Mouse (Mus musculus) cortical plate, adult 2 months (tissue): ENCODE results near the gene Stat1. TPM values are rescaled to one million over a fixed set of nuclear protein-coding genes. Genes with fewer than 3 reads are reported as not detected.

Experiments used
- H3K27ac ChIP-seq: fragments of 200-500 bp; 2 replicates; pipeline ENCODE4 v1.5.1; 2012; ENCODE audit warnings: low read length, control low read depth, inconsistent platforms; ENCODE audit not compliant: insufficient read depth
- H3K4me1 ChIP-seq: fragments of 200-500 bp; 2 replicates; pipeline ENCODE4 v1.6.1; 2011; ENCODE audit warnings: low read length; ENCODE audit not compliant: control insufficient read depth, insufficient read depth
- H3K4me3 ChIP-seq: fragments of 200-500 bp; 2 replicates; pipeline ENCODE4 v1.5.1; 2011; ENCODE audit warnings: mild to moderate bottlenecking, low read length, control low read depth; ENCODE audit not compliant: insufficient read depth
- CTCF ChIP-seq: fragments of 200-500 bp; IDR thresholded peaks from 2 replicates; pipeline ENCODE4 v1.5.1; 2011; ENCODE audit warnings: mild to moderate bottlenecking, control low read depth, low read length; ENCODE audit not compliant: insufficient read depth; ENCODE audit errors: extremely low read depth
- POLR2A ChIP-seq: fragments of 200-500 bp; IDR thresholded peaks from 2 replicates; pipeline ENCODE4 v1.6.1; 2011; ENCODE audit warnings: mild to moderate bottlenecking, low read length, control low read depth; ENCODE audit not compliant: insufficient read depth; ENCODE audit errors: extremely low read depth
- polyA plus RNA-seq: library from polyadenylated mRNA; depleted of rRNA; stranded (reverse); fragments of >200 nt; gene quantifications from 2 replicates; pipeline ENCODE4 v1.2.3, GENCODE M21; 2012; rRNA removed

Gene Stat1
- polyA plus RNA-seq, 1 experiment, result 18.1 TPM

GRCm38 (mm10) chr1:52175321-52175720 lies 56.1 kb downstream of the Stat1 start:
- no peak for TF ChIP-seq CTCF
- no peak for TF ChIP-seq POLR2A
- Histone ChIP-seq H3K4me3 (no peak overlapping the region), H3K27ac (no peak overlapping the region), H3K4me1 (peaks cover 3% of the 10 kb centered on the region; the same call in 1 of the 2 replicates)

DNA sequence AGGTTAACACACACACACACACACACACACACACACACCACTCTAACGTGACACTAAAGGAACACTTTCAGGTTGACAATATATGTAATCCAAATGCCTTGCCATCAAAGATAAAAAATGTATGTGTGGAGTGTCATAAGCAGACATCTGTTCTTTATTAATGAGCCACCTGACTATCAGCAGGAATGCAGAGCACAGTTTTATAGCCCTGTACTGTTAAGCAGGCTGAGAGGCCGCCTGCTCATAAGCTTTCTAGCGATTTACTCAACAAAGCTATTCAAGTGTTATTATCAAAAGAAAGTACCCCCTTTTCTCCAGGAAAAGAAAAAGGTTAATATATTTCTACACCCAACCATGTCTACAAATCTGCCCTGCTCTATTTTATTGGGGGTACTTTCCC lies 56.7 kb downstream of the Stat1 start:
- Histone ChIP-seq H3K4me3 (no peak overlapping the region), H3K4me1 (peaks cover 3% of the 10 kb centered on the region; the same call in 1 of the 2 replicates), H3K27ac (no peak overlapping the region)
- no peak for TF ChIP-seq POLR2A
- no peak for TF ChIP-seq CTCF

DNA sequence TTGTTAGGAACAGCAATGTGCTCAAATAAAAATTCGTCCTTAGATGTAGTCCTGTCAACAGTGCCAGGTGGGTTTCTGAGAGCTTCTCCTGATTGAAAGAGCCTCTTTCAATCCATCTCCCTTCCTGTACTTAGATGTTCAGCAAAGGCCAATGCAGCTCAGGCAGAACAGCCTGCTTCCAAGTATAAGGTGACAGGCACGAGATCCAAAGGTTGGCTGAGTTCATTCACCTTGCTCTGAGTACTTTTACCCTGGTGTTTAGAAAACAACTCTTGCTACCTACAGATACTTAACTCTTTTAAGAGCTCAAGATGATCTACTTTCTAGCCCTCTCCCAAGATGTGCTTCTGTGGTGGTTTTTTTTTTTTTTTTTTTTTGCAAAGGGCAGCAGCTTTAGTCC lies 57.8 kb downstream of the Stat1 start:
- H3K27ac ChIP-seq, result no peak overlapping the region
- no peaks in the 10 kb centered on the region for H3K4me1 ChIP-seq
- TF ChIP-seq CTCF (no peak), POLR2A (no peak)
- H3K4me3 ChIP-seq, result no peak overlapping the region

DNA sequence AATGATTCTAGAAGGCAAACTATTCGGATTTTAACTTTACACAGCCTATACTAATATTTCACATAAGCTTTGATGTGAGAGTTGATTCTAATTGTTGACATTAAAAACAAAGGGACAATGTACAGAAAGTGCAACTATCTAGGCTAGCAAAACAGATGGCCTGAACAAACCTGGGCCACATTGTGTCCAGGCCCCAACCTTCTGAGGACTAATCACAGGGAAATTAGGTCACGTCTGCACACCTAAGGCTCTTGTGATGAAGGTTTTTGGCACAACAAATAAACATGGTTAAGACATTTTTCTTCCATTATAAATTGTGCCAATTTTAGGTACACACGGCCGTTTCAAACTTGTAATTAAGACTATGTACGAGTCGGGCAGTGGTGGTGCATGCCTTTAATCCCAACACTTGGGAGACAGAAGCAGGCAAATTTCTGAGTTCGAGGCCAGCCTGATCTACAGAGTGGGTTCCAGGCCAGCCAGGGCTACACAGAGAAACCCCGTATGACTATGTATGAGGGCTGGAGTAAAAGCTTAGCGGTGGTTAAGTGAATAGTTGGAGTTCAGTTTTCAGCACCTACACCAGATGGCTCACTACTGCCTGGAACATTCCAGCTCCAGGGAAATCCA lies 60.8 kb downstream of the Stat1 start:
- H3K4me1 ChIP-seq, result no peaks in the 10 kb centered on the region
- no peak for TF ChIP-seq CTCF
- TF ChIP-seq POLR2A, result no peak
- H3K4me3 ChIP-seq, result no peak overlapping the region
- H3K27ac ChIP-seq, result no peak overlapping the region

- TF ChIP-seq POLR2A, result no peak
- TF ChIP-seq CTCF, result no peak
- H3K27ac ChIP-seq, result no peak overlapping the region
- no peaks in the 10 kb centered on the region for H3K4me1 ChIP-seq
- no peak overlapping the region for H3K4me3 ChIP-seq
Observed at GRCm38 (mm10) chr1:52181994-52182393, 62.8 kb downstream of the Stat1 start.

GRCm38 (mm10) chr1:52182992-52183391 lies 63.8 kb downstream of the Stat1 start:
- no peak overlapping the region for H3K4me3 ChIP-seq
- no peaks in the 10 kb centered on the region for H3K4me1 ChIP-seq
- TF ChIP-seq POLR2A (no peak), CTCF (no peak)
- no peak overlapping the region for H3K27ac ChIP-seq

Other genes with a start within 250 kb of the Stat1 start
- 29.3 and 31.5 TPM in 2 replicates for gene Myo1b, start 203.4 kb upstream of the Stat1 start, polyA plus RNA-seq
- 1.3 and 1.8 TPM in 2 replicates for gene Stat4, start 132.3 kb upstream of the Stat1 start, polyA plus RNA-seq
- gene Gls, start 113.8 kb downstream of the Stat1 start, polyA plus RNA-seq, result 239 and 271 TPM in 2 replicates